Comparison of ENCODE assay signal across 18 mouse cellular contexts in genomic region chr2:150971856-150972255, GRCm38 (mm10).
"Had no signal": no experiment of that assay in that cellular context is flagged by ENCODE, and none has a peak within 500 bp of the region (broad histone marks: within the 10 kb centered on the region; RNA-seq: fewer than 3 reads in every experiment).

No protein-coding gene starts in this region.

- H3K4me3 ChIP-seq: limb, embryonic 13.5 days; liver, embryonic 13.5 days; myocyte; neural tube, embryonic 12.5 days; stomach, embryonic 15.5 days had no signal

- H3K27me3 ChIP-seq: limb, embryonic 13.5 days; liver, embryonic 13.5 days; neural tube, embryonic 12.5 days; stomach, embryonic 15.5 days had no signal

- H3K9ac ChIP-seq: limb, embryonic 13.5 days; liver, embryonic 13.5 days; neural tube, embryonic 12.5 days; stomach, embryonic 15.5 days had no signal

- DNase-seq: kidney, adult 9 months; kidney, postnatal 36 days; layer of hippocampus, adult 9-11 months; layer of hippocampus, postnatal 36 days; liver, embryonic 13.5 days; lung, adult 18-20 months; lung, postnatal 4 days; right cerebral cortex, postnatal 14 days; thymus, adult 18-20 months; thymus, postnatal 14 days had no signal

- H3K27ac ChIP-seq: kidney, postnatal 0 days; limb, embryonic 13.5 days; liver, embryonic 13.5 days; neural tube, embryonic 12.5 days; stomach, embryonic 15.5 days had no signal

- H3K9me3 ChIP-seq: limb, embryonic 13.5 days; liver, embryonic 13.5 days; neural tube, embryonic 12.5 days; stomach, embryonic 15.5 days had no signal

- ATAC-seq: intestine, postnatal 0 days; lung, postnatal 0 days had no signal

- H3K4me1 ChIP-seq: limb, embryonic 13.5 days; neural tube, embryonic 12.5 days; stomach, embryonic 15.5 days had no signal

- H3K4me2 ChIP-seq: limb, embryonic 13.5 days; liver, embryonic 13.5 days; midbrain, embryonic 11.5 days; neural tube, embryonic 12.5 days; stomach, embryonic 15.5 days had no signal
